Mouse (Mus musculus) right cerebral cortex, postnatal 10 days (tissue): ENCODE results near the gene Tubb4b.
A peak's percentile ranks its signal among the peaks of the same experiment; 100 is the strongest.

Experiments
- DNase-seq, 2 experiments: peaks; one replicate each; pipeline ENCODE4 v3.0.0; 2021; ENCODE audit warnings: low spot score in 2 of 2

The Tubb4b gene

DNA sequence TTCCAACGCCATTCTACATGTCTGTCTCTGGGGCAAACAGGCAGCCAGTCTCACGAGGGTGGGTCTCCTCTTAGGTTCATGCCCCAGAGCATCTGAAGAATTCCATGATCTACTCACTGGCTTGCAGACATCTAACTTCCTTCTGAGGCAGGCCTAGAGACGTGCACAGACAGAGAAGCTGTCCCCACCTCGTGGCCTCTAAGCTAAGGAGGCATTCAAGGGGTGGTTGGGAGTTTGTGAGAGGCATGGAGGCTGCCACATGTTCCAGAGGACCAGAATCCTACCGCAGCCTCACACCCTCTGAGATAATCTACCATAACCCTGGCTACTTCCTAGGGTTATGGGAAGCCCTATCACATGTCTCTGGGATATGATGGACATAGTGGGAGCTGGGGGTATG is 30.5 kb downstream of the Tubb4b start:
- DNase-seq = no peak

DNA sequence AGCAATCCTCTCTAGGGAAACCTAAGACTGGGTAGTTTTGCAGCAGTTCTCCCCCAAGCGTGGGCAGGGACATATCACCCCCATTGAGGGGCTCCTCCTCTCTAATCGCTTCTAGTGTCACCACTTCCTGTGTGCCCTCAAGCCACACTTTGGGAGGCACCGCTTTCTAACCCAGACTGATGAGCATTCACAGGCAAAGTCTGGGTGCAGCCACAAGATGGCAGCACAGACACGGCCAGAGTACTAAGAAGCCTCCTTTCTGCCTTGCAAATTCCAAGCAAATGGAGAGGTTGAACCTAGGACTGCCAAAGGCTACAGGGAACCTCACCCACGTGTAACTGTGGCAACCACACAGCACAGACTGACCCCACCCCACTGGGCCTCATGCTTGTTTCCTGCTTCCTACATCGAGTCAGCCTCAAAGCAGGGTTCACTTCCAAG is 31.2 kb downstream of the Tubb4b start:
- peak; percentile 84 to 86 for DNase-seq

DNA sequence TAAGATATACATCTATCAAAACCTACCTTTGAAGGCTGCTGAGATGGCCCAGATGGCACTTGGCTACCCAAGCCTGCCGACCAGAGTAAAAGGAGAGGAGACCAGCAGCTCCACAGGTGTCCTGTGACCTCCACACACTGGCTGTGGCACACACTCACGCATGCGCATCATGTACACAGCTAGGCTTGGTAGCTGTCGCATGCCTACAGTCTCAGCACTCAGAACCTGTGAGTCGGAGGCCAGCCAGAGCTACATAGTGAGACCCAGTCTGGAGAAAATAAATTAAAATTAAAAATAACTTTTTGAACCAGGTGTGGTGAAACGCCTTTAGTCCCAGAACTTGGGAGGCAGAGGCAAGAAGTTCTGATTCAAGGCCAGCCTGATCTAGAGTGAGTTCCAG is 36.7 kb downstream of the Tubb4b start:
- no peak for DNase-seq

DNA sequence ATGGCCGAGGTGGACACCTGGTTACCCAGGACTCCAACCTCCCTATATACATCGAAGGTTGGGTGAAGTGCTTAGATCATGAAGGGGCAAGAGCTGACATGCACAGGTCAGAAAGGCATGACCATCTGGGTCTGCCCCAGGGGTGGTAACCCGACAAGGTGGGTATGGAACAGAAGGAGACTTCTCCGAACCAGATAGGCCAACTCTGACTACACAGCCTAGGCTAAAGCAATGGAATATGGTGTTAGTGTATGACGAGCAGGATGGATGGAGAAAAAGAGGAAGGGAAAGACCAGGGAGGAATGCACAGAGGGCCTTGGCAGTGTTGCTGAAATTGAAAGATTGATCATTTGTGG is 37.9 kb downstream of the Tubb4b start:
- DNase-seq = no peak

DNA sequence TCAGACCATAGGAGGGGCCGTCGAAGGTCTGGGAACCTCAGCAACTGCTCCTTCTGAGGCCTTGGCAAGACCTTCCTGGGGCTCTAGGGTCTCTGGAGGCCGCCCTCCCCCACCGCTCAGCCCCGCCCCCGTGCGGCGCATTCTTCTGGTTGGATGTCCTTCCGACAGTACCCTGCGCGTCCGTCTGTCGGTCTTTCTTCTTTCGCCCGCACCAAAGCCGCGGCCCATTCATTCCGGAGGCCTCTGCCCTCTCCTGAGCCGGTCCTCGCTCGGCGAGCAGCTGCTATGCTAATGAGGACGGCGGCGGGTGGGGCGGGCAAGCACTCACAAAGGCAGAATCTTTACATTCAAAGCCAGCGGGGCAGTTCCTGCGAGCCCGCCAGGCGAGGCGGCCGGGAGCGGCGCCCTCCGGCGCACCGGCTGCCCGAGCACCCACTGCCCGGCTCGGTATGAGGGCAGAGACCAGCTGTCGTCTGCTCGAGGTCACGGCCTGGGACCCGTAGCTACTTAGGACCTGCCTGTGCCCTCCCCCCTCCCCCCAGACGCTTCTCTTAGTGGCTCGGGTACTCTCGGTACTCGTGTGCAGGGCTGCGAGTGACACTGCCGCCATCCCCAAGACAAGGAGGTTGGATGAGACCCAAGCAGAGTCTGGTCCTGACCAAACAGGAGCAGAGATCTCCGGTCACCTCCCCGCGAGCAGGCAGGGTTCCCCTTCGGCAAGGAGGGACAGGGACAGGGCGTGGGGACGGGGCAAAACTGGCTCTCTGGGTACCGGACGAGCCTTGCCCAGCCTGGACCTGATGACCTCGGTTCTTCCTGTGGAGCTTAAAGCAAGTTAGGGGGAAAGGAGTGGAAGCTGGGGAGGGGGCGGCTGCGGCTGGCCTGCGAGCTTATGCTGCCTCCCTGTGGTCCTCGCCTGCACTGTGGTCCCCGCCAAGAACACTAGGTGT is 38.6 kb downstream of the Tubb4b start:
- peak; percentile 82 to 84 for DNase-seq

DNA sequence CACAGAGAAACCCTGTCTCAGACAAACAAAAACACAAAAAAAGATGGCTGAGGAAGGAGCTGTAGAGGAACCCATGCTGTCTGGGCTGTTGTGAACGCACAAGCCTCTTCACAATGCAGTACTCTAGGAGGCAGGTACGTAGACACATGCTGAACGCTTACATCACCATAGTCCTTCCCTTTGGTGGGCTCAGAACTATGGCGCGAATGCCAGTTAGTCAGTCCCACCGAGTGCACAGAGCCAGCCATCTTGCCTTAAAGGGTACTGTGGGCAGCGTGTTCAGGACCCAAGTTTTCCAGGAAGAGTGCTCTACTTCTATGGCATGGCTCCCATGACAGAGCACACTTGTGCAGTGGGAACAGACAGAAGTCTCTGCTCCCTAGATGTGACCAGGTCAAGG is 40.0 kb downstream of the Tubb4b start:
- DNase-seq = peak in 1 of 2 experiments; percentile 21

DNA sequence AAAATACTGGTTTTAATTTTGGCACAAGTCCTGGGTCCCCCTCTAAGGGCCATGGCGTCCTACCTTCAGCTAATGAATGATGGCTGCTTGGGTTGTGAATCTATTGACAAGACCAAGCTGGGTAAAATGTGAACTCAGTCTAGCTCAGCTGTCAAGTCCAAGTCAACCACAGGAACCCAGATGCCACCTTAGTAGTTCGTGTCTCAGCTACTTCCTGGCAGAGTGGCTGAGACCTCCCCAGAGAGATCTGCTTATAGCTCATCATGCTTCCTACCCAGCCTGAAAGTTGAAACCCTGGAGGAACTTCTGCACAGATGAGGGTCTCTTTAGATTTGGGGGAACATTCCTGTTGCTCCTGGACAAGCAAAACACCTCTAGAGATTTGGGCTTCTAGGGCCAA is 41.2 kb downstream of the Tubb4b start:
- DNase-seq = peak in 1 of 2 experiments; percentile 32

DNA sequence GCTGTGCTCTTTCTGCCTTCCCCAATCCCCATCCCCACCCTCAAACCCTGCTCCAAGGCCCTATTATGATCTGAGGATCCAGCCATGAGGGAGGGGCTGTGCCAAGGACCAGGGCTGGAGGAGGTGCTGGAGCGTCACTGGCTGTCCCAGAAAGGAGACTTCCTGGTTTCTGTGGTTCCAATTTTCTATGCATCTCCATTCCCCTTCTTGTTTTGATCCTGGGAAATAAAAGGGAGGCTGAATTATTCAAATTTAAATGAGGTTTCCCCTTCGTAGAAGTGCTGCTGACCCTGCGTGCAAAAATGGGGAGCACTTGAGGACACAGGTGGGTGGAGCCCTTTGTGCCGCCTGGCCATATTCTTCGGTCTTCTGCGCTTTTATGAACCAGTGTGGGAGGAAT is 41.8 kb downstream of the Tubb4b start:
- peak; percentile 65 to 77 for DNase-seq

DNA sequence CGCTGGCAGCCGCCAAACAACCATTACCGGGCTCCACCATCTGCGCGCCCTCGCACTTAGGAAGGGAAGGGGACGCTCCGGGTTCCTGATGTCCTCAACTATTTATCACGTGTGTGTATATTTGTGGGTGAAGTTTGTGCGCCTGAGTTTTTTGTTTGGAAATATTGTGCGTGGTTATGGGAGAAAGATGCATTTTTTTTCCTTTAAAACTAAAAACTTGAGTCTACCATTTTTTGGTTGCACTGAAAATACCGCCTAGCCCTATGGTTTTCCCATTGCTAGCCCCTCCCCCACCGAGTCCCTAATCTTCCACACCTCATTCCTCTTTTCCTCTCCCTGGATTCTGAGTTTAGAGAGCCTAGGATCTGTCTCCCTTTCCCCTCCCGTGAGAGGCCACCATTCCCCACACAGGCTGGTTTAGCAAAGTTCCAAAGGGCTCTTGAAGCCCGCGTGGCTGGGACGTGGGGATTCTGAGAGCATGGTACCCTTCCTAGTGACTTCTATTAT is 42.6 kb downstream of the Tubb4b start:
- DNase-seq = peak in 1 of 2 experiments; percentile 42

DNA sequence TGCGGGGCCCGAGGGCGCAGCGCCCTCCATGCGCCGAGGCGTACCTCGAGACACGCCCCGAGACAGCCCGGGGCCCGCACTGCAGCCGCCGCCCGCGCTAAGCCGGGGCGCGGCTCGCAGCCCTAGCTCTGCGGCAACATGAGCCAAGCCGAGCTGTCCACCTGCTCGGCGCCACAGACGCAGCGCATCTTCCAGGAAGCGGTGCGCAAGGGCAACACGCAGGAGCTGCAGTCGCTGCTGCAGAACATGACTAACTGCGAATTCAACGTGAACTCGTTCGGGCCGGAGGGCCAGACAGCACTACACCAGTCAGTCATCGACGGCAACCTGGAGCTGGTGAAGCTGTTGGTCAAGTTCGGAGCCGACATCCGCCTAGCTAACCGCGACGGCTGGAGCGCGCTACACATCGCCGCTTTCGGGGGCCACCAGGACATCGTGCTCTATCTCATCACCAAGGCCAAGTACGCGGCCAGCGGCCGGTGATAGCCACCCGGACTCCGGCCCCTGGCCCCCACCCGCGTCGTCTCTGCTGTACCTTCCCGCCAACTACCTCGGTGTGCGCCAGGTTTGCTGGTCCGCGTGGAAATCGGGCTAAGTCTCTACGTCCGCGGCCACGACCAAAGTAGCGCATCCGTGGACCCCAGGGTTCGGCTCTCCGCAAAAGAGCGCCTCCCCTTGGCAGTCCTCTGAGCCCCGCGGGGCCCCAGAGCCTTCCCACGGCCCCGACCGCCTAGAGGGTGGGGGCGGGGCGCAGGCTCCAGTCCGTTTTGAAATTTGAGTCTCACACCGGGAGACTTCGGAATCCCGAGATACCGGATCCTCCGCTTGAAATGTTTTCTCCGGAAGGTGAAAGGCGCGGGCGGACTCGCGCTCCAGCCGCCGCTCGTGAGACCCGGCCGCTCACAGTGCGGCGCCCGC is 43.3 kb downstream of the Tubb4b start:
- DNase-seq = peak; percentile 58 to 64

DNA sequence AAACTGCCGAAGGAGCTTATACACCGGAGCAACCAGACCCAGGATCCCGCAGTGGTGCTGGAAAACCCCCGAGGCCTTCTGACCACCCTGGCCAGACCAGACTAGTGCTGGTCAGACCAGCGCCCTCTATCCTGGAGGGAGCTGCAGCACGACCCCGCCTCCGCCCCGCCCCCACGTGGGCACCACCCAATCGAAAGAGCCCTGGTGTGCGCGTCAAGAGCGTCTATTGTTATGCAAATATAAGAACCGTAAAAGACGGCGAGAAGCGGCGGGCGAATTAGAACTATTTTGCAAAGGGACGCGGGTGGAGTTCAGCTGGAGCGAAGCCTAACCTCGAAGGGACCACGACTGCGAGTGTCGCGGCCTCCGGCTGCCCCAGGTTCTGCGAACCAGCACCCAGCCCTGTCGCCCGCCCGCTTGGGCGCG is 44.0 kb downstream of the Tubb4b start, which contains the start of gene Nrarp:
Gene Nrarp (plus strand): TSS at position 281 of the 426 bp plus-strand sequence.
- DNase-seq = peak; percentile 97 to 98

DNA sequence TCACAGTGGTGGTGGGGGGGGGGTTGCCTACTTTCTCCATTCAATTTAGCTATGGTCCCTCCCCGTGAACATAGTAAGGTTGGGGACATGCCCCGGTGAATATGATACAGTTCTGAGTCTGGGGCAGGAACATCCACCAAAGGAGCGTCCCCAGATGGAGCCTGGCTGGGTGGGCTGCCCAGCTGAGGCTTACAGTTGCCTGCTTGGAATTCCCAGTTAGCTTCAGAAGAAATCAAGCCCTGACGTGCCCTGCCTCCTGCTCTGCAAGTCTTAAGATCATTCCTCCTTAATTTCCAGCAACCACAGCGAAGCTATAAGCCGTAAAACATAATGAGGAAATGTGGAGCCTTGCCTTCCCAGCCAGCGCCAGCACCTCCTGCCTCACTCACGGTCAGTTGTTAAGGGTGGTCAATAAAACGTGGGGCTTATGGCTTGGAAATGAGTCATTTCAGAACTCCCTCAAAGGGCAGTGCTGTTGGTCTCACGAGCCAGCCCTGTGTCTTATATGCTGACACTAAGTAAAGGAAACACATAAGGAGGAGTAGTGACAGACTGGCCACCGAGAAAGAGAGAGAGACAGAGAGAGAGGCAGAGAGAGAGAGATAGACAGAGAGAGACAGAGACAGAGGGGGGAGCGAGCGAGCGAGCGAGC is 44.8 kb downstream of the Tubb4b start:
- peak in 1 of 2 experiments; percentile 22 for DNase-seq

DNA sequence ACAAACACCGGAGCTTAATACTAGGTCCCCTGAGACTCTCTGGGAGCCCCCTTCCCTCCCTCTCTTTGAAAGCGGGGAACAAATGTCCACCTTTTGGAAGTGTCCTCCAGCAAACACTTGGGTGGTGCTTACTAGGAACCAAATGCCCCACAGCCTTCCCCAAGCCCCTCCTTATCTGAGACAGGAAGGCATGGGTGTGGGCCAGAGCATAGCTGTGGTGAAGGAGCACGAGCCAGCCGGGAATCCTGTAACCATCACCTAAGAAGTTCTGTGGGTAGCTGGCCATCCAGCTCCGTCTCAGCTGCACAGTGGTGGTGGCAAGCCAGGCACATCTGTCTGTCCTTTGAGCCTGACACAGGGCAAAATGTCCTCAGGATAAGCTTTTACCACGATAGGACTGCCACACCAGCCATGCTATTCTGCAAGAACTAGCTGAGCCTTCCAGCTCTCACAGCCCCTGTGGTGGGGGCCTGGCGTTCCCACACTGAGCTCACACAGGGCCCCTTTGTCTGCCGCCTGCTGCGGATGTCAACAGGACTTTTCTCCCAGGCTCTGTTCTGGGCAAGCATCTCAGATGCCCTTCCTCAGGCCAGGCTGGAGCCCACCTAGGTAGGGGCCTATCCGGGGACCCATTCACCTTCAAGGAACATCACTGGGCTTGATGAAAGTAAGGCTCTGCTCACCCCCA is 46.1 kb downstream of the Tubb4b start:
- DNase-seq = peak; percentile 79

DNA sequence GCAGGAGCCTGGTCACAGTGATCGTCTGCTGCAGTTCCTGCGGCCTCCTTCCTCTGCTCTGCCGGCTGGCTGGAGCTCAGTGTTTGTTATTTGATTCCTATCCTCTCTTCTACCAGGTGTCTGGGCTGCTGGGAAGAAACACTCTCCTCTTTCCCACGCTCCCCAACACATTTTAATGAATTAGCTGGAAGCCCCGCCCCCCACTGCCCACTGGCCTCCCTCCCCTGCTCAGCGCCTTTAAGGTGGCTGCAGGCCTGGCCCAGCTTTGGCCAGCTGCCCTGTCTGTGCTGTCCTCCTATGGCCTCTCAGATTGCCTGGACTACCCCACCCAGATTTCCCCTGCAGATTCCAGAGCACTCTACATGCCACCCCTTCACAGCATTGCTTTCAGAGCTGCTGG is 46.8 kb downstream of the Tubb4b start:
- DNase-seq = peak; percentile 83 to 86

DNA sequence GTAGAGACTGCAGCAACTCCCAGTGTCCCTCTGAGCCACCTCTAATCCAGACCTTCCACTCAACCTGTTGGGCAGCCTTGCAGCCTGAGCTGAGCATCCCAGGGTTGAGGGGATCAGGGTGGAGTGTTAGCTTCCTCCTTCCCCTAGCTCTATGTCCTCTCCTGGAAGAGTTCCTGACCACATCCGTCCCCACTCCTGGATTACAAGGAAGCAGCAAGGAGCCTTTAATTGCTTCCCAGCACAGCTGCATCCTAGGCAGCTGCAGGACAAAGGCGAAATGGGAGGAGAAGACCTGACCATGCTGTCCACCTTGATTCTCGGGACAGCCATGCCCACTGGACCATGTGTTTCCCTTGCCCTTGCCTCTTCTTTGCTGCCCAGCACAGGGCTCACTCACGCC is 47.4 kb downstream of the Tubb4b start:
- no peak for DNase-seq

DNA sequence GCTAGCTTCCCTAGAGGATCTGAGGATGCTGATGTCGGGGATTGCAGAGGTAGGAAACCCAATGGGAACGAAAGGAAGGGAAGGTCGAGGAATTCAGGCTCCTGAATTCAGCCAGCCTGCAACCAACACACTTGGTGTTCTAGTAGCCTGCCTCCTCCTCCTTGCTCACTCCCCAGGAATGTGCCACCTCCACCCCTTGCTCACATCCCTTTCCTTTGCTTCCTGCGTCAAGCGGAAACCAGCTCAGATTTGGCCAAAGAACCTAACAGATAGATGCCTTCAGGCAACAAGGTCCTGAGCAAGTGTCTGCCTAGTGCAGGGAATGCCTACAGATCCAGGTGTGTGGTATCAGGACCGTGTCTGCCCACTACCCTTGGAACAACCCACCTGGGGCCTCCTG is 47.9 kb downstream of the Tubb4b start:
- DNase-seq = no peak

DNA sequence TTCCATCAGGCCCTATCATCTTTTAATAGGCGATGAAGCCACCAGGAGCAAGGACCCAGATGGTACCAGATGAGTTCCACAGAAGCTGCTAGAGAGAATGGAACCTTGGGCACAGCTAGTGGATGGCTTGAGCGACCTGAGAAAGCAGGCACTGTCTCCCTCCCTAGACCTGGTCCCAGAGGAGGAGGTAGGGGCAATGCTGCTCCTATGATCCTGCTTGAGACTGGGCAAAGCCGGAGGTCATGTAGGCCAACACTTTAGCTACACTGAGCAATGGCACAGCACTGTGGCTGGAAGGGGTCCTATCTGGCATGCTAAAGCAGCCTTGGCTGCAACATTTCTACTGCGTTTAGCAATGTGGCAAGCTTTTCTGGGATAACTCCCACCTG is 48.8 kb downstream of the Tubb4b start:
- DNase-seq = no peak

DNA sequence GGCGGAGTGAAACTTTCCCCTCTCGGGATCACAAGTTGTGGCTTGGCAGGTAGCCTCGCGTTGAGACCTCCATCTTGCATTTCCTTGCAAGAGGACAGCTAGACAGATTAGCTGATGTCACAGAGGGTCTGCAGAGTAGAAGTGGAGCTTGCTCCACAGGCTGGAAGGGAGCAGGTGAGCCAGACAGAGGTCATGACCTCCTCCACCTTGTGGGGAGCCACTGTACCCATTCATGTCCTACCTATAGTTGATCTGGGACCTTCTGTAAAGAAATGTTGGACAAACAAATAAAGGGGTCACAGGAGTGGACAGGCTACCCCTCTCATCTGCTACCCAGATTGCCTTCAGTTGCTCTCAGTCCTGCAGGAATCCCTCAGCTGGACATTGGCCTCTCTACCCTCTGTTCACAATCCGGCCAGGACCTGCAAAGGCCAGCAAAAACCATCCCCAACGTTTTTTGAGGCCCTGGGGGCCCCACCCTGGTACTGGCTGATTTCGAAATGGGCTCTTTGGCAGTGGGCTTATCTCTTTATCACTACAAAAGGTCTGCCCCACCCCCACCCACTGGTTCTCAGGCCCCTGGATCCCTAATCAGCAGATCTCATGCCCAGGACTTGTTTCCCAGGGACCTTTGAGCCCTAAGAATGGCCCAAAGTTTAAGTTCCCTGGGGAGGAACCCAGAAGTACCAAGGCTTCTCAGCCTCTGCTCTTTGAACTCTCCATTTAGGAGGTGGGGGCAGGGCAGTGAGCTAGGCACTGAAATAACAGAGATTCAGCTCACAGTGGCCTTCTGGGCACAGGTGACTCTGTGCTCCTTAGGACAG is 49.4 kb downstream of the Tubb4b start:
- no peak for DNase-seq

DNA sequence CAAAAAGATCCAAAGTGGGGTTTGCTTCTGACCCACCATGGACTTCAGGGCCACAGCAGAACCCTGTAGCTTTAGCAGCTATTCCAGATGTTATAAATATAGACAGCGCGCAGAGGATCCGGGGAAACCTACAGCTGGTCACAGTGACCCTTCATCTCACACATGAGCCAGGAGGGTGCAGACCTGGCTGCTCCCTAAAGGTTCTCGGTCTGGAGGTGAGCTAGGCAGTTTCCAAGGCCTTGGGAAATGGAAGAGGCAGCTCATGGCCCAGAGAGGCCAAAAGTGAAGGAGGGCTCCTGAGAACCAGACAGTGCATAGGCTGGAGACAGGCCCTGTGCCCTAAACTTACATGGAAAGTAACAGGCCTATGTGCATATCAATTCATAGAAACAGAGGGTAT is 50.7 kb downstream of the Tubb4b start:
- DNase-seq = no peak

DNA sequence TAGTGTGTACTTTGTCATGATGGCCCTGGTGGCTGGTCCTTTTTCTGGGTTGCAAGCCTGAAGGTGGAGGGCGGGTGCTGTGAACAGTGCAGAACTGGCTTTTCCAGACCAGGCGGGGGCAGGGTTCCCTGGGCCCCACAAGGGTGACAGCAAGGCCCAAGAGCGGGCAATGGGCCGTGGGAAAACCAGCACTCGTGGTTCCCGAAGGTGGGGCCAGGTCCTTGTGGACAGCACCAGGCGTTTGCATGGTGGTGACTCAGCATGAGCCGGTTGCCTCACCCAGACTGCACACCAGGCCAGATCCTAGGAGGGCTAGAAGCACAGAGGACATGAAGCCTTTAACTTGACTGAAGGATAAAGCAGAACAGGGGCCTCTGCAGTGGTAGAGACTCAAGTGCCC is 51.9 kb downstream of the Tubb4b start:
- DNase-seq = peak in 1 of 2 experiments; percentile 21
